Mouse (Mus musculus): ENCODE data around the gene Asap3.

DNA sequence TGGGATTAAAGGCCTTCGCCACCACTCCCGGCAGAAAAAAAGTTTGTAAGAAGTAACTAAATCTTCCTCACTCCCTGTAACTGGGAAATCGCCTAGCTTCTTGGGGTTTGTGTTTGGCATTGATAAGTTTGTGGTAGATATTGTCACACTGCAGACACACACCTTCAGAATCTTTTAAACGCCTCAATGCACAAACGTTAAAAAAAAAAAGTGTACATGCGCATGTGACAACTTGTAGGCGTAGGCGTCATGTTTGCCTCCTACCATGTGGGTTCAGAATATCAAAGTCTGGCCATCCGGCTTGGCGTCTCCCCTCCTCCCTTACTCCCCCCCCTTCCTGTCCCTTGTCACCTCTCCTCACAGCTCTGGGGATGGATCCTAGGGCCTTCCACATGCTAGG lies 50.5 kb downstream of the Asap3 start:
- TF ChIP-seq CTCF (IDR thresholded peaks at IDR 0.05; ENCODE audit: low read depth) (no peak), EP300 (optimal IDR thresholded peaks at IDR 0.05) (no peak)
